Mouse (Mus musculus): Measurements from ENCODE around the gene Rcc1.
A peak's percentile ranks its signal among the peaks of the same experiment; 100 is the strongest.

Gene Rcc1

DNA sequence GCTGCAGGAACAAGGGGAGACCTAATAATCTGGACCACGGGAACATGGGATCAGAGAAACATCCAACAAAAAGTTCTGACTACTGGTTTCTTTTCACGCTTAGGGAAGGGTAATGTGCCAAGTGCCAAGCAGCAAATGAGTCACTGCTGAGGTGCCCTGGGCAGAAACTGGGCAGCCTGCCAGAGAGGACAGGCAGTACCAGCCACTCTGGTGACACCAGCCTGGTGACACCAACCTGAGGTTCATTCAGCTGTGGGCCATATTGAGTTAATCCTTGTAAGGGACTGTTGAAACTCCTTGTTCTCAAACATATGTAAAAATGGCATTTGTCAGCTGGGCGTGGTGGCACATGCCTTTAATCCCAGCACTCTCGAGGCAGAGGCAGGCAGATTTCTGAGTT, 1.2 kb upstream of the Rcc1 start:
- peak; percentile 21 to 59 for DNase-seq

DNA sequence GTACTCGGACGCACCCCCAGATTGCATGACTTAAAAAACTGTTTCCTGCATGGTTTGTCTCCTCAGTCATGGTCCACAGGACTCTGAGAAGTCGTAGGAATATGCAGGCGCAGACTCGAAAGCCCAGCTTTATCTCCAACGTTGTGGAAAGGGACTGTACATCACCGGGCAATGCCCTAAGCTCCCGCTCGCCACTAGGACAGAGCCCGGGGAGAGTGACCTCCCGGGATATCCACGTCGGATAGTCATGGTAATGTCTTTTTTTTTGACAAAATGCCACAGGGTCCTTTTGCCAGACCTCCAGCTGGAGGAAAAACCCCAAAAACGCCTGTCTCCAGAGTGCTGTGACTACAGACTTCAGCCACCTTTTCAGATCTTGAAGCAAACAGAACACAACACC, 666 bp downstream of the Rcc1 start:
- peak; percentile 24 to 34 for DNase-seq

DNA sequence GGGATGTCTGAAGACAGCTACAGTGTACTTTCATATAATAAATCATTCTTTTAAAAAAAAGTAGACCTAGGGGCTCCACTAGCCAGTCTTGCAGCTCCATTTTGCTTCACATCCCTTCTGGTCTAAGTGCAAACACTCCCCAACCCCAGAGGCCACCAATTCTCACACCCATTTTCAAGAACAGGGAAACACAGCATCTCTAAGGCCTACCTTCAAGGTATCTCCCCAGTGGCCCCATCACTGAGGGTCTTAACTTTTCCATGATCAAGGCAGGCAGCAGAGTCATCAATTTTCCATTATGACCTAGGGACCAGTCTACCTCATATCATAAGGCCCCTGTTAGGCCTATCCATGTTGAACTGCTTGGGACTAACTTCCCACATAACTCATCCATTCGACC, 2.0 kb downstream of the Rcc1 start:
- DNase-seq, result no peak

DNA sequence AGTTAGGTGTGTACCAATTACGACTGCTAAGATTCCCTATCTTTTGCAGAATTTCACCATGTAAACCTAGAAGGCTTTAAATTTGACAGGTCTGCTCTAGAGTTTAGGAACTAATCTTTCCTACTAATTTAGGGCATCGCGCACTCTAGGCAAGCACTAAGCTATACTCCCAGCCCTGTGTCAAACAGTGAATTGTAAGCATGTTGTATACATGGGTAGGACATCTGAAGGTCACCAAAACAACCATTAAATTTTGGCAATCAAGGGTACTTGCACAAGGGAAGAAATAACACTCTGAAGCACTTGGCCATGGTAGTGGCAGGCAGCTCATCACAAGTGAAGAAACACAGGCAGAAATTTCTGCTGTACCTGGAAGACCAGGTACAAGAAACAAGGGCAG, 2.6 kb downstream of the Rcc1 start:
- DNase-seq, result no peak

DNA sequence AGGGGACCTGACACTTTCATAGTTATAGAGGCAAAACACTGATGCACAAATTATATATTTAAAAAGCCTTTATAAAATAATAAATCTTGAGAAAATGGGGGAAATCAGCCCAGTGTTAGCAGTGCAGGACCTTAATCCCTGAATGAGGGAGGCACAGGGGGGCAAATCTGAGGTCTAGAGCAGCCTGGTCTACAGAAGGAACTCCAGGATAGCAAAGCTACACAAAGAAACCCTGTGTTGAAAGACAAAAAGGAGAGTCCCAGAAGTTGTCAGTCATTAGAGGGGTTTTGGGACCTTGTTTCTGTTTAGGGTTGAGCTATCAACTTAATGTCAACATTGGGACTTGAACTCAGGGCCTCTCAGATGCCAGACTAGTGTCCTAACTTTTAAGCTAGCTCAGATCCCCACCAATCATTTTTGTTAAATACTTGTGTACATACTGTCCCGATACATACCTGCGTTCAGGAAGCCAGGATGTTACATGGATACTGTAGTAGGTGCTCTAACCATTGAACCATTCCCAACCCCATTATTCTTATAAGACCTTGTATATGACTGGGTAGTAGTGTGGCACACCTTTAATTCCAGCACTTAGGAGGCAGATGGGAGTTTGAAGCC, 3.2 kb downstream of the Rcc1 start:
- no peak for DNase-seq

DNA sequence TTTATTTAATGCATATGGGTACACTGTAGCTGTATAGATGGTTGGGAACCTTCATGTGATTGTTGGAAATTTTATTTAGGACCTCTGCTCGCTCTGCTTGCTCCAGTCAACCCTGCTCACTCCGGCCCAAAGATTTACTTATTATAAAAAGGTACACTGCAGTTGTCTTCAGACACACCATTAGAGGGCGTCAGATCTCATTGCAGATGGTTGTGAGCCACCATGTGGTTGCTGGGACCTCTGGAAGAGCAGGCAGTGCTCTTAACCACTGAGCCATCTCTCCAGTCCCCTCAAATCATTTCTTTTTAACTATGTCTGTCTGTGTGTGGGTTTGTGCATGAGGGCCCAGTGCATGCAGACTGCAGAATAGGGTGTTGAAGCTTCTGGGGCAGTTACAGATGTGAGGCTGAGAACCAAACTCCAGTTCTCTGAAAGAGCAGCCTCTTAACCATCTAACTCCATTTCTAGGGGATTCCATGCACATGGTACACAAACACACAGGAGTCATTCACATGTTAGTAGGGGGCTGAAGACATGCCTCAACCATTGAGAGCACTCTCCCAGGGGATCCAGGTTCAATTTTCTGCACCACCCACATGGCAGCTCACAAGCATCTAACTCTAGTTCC, 3.8 kb downstream of the Rcc1 start:
- DNase-seq, result no peak

DNA sequence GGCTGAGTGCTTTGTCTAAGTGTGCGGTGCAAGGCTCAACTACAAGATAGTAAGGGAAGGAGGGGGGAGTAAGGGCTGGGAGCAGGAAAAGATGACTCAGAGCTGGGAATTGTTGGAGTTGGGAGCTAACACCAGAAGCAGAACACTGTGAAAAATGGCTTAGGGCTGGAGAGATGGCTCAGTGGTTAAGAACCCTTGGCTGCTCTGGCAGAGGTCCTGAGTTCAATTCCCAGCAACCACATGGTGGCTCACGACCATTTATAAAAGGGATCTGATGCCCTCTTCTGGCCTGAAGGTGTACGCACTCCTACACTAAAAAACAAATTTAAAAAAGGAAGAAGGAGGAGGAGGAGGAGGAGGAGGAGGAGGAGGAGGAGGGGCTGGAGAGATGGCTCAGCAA, 6.7 kb downstream of the Rcc1 start:
- DNase-seq, result no peak

DNA sequence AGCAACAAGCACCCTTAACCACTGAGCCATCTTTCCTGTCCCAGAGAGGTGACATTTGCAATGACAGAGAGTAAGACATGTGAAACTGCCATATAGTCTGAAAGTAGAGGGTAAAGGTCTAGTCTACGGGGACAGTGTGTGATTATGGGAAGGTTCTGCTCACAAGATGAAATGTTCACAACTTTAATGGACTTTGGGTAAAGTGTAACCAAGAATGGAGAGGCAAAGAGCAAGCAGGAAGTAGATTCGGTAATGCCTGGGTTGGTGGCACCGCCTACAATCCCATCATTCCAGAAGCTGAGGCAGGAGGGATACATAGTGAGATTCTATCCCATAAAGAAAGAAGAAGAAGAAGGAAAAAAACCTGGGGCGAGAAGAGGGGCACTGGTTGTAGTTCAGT, 7.1 kb downstream of the Rcc1 start:
- no peak for DNase-seq

DNA sequence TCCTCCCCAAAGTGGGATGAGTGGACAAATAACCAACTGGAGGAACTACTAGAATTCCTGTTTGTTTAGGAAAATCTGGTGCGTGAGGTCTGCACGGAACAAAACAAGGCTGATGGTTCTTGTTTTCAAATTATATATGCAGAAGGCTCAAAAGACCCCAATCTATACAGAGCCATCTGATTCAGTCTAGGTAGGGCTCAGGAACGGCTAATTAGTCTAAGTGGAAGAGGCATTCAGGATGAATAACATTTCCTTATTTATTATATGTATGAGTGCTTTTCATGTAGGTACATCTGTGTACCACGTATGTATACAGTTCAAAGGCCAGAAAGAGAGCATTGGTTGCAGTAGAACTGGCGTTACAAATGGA, 7.6 kb downstream of the Rcc1 start:
- no peak for DNase-seq

DNA sequence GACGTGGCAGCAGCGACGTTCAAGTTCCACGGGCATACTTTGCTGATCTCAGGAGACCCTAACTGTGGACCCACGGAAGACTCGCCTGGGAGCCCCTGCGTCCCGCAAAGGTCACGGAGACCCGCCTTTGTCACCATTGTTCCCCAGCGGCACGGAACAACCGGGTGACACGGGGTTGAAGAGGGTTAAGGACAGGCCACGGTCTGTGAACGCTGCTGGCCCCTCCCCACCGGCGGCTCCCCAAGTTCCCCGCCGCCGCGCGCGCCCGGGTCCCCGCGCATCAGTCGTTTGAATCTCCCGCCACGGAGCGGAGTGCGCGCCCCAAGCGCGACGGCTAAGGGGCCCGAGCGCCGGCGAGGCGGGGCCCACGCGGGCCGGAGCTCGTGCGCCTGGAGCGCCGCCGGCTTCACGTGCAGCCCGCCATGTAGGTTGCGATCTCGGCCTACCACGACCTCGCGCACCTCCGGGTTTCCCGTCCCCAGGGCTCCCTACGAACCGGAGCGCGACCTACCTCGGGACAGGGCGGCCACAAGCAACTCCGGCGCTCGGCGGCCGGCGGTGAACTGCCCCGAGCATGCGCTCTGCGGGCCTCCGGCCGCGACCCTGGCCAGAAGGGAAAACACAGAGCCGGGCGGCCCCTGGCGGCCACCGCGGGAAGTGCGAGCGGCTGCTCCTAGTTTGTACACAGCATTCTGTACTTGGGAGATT, 8.1 kb downstream of the Rcc1 start:
- peak; percentile 99 for DNase-seq

DNA sequence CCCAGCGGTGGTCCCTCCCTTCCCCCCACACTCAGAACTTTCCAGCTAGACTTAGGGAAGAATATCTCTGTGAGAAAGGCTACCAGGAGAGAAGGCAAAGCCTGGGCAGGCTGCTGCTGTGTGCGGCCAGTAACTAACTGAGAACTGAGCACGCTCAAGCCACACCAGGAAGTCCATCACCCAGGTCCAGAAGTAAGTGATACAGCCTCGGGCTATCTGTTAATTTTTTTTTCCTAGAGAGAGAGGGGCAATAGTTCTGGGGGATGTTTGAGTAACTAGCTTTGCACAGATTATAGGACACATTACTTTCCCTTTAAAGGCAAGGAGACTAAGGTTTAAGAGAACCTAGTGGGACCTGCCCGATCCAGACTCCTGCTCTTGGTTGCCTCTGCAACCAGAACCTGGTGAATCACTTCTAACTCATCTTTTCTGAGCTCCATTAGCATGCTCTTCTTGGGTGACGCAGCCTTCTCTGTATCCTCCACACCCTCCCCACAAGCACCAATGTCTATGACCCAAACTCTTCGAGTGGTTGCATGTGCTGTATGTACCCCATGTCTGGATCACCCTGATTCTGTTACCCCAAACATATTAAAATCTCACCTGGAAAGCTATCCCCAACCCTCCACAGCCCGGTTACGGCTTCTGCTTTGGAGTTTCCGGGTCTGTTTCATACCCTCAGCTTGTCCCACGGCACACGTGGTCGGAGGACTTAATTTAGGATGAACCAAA, 8.8 kb downstream of the Rcc1 start:
- no peak for DNase-seq

DNA sequence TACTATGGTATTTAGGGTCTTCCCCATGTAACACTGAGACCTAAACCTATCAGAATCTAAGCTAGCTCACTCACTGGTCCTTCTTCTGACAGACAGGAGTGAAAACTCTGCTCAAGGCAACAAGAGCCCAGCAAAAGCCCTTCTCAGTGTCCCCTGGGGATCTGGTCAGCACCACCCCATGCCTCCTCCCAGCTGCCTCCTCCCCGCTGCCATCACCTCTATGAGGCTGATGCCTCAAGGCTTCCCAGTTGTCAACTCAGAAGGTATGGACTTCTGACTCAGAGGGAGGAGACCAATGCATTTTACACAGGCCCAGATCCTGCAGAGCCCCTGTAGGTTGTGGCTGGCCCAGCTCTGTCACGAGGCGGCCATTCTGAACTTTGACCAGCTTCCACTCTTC, 12.0 kb downstream of the Rcc1 start:
- DNase-seq, result no peak

DNA sequence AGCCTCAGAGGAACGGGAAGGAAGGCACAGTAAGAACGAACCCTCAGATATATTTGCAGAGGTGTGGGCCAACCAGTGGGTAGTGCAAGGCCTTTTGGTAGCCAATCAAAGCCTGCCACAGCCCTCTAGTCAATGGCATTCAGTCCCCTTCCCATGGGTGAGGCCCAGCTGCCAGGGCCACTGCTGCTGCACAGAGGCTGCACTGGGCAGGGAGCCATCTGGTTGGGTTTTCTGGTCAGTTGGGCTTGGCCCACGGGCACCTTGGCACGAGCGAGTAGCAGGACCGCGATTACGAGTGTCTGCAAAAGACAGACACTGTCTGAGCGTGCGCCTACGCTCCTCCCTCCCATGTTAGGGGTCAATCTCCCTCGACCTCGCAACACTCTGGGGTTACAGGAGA, 14.5 kb downstream of the Rcc1 start:
- peak; percentile 21 to 54 for DNase-seq

DNA sequence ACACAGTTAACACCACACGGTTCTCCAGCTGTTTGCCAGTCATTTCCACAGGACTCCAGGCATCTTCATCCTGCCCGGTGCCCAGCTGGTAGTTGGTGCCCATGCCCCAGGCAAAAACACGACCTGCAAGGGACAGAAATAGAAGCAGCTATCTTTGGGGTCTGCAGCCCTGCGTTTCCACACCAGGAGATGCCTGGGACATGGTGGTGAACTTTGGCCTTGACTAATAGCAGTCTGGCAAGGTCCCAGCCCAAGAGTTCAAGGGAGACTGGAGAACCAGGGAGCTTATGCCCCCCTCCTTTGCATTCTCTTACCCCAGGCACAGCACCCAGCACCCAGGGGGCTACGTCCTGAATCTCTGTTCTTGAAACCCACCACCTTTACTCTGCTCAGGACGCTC, 20.5 kb downstream of the Rcc1 start:
- no peak for DNase-seq

DNA sequence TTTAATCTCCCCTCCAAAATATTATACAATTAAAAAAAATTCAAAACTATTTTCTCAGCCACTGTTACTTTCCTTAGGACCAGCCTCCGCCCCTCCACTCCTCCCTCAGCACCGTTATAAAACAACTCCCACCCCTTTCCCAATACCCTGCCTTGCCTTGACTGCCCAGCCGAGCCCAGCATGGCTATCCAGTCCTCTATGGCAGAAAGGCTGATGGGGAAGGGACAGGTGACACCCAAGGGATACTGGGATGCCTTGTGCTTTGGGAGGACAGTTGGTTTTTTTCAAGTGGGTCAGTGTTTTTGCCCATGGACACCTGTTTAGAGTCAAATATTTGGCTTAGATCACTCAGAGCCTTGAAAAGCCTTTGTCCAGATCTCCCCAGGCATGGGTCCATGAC, 21.4 kb downstream of the Rcc1 start:
- no peak for DNase-seq

DNA sequence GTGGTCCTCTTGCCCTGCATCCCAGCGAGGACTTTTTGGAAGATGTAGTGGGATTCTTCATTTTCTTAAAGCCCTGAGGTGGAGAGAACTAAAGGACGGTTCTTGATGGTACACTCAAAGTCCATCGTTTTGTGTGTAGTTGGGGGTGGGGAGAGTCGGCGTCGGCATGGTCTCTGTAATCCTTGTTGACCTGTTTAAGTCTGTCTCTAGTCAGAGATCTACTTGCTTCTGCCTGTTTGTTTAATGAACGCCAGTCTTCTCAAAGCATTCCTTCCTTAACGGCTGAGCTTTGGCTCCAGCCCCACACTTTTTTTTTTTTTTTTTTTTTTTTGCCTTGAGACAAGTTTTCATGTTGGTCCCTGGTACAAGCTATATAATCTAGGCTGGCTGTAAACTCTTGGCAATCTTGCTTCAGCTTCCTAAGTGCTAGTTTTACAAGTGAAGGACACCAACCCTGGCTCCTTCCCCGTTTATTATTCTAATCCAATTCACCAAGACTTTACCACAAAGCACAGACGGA, 23.5 kb downstream of the Rcc1 start:
- DNase-seq, result no peak

DNA sequence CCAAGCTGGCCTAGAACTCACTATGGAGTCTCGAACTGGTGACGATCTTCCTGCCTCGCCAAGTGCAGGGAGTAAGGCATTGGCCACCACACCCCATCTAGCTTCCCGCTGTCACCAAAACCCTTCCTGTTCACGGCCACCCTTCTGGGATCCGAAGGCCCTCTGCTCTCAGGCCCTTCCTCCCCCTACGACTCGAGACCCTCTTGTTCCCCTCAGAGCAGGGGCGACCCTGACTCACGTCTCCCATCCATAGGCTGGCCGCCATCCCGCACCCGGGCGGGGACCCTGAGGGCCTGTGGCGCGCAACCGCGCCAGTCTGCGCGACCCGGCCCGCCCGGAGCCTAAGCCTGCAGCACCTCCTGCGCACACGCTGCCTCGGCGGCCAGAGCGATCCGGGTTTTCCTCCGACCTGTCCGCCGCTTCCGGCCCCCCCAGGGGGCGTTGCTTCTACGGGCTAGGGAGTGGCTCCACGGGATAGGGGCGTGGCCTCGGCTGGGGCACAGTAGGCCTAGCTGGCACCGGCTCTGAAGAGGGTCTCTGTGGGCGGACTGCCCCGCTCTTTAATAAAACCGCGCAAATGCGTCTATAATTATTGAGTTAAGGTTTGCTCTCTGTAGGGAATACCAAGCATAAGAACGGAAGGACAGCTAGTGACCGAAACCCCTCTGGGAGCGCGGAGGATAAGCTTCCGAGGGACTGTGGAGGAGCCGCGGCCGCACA, 24.1 kb downstream of the Rcc1 start, which contains the start of gene Trnau1ap:
Gene Trnau1ap, minus strand, starts transcription at position 424 of the 720 bp plus-strand sequence.
- peak; percentile 88 to 95 for DNase-seq

DNA sequence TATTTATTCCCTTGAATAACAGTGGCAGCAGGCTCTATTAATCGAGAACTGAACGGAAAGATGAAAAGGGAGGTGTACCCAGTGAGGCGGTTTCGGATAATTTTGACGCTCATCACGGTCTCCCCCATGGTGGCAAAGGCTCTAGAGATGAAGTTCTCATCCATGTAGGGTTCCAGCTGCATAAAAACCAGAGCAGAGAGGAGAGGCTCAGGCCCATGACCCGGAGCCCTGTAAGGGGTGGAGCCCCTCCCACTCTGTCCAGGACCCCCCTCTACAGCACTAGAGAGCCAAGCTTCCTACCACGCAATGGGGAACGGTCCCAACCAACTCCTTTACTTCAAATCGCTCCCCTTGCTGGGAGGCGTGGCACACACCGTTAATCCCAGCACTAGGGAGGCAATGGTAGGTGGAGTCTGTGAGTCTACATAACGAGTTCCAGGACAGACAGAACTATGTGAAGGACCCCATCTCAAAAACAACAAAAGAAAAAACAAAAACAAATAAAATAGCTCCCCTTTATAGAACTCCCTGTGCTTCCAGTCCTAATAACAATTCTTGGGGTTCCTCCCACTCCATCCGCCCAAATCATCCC, 24.9 kb downstream of the Rcc1 start:
- DNase-seq, result no peak

DNA sequence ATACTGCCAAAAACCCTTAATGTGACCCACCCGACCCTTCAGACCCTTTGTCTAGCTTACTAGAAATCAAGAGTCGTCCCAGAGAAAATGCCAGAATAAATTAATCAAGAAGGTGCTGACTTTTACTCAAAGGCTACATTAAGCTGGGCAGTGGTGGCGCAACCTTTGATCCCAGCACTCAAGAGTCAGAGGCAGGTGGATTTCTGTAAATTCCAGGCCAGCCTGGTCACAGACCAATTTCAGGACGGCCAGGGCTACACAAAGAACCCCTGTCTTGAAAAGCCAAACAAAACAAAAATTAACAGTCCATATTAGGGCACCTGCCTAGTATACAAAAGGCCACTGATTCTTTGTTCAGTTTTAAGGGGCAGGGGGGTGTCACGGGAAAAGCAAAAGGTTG, 26.9 kb downstream of the Rcc1 start:
- no peak for DNase-seq

DNA sequence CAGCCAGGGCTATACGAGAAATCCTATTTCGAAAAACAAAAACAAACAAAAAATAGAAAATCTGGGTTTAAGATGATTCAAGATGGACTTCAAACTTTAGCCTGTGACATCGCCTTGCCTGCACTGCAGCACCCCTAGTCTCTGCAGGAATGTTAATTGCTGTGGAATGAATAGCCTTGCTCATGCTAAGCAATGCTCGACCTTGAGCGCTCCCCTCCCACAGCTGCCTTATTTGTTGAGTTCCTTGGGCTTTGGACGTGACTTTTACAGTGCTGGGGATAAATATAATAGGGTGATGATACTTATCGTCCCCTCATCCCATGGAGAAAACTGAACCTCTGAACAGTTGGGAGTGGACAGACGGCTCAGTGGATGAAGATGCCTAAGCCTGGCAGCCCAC, 37.7 kb downstream of the Rcc1 start:
- no peak for DNase-seq

DNA sequence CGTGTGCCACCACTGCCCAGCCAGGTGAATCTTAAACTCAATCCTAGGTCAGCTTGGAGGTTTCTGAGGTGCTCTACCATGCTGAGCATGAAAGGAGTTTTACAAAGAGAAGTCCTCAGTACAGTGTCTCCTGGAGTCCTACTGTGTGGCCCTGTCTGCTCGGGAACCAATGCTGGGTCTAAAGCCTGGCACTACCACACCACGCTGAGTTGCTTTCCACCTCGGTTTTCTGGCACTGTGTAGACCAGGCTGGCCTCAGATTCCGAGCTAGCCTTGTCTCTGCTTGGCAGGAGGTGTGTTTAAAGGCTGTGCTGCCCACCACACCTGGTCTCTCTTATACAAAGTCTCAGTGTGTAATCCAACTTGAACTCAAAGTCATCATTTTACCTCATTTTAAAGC, 40.8 kb downstream of the Rcc1 start:
- no peak for DNase-seq

DNA sequence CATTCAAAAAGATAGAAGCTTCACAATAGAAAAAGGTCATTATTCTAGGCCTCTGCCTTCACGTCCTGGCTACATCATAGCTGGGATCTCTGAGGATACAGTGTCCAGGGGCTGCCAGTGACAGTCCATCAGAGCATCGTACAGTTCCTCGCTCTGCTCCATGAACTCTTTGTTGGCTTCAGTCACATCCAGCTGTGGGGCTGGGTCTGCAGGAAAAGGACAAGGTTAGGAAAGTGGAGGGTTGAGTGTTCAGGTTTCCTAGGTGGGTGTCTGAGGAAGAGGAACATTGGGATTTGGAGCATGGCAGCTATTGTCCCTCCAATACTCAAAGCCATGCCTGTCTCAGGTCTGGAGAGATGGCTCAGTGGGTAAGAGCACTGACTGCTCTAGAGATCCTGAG, 41.6 kb downstream of the Rcc1 start:
- DNase-seq, result no peak

All from cerebellum, postnatal 25 days (tissue).